Mouse (Mus musculus) B cell, adult 62 days (primary cell): Measurements from ENCODE around the gene Smarca4. TPM values are rescaled to one million over a fixed set of nuclear protein-coding genes. Genes with fewer than 3 reads are reported as not detected.

Experiments used
- total RNA-seq: library from RNA; stranded (reverse); gene quantifications from 4 replicates; pipeline ENCODE4 v1.2.4, GENCODE M21; 2023

Gene Smarca4
- 102 to 108 TPM (median 105 TPM) in 4 replicates for total RNA-seq

DNA sequence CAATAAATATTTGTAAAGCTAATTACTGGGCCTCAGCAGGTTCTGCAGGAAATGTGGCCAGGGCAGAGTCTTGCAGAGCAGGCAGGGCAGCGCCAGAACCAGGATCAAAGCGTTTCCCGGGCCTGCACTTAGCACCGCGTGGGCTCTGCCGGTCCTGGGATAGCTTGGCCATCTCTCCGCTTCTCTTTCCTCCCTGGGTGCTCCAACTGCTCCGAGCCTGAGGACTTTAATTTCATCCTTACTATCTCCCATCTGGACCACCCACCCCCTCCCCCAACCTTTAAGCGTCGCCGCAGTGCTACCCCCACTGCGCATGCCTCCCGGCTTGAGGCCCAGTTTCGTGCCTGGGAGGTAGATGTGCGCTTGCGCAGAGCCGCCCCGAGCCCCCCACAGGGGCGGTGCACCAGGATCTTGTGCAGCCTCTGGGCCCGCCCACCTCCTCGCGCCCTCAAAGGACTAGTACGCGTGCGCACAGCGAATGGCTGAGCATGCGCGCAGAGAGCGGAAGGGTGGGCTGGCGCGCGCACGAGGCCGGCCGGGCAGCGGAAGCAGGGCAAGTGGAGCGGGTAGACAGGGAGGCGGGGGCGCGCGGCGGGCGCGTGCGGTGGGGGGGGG is at the start of gene Smarca4:
Gene Smarca4, plus strand, starts transcription at position 553 of the 615 bp plus-strand sequence.

DNA sequence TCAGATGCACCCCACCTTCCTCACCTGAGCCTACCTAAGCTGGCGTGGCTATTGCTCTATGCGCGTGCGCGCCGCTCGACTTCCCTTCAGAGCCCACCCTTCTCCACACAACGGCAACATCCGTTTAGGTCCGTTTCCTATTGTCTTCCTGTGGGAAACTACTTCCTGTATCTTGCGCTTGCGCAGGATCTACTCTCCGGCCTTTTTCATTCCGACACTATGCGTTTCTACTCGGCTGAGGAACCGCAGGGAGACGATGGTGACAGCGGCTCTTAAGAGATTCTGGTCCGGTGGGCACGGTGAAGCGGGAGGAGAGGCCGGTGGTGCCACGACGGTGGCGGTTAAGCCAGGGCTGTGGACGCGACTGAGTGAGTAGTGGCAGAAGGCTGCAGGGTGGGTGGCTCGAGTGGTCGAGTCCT is 23.3 kb upstream of the Smarca4 start, which contains the start of the genes Timm29 and Yipf2:
Gene Timm29, plus strand, starts transcription at position 20 of the 419 bp plus-strand sequence.
Gene Yipf2, minus strand, starts transcription at position 126 of the 419 bp plus-strand sequence.

DNA sequence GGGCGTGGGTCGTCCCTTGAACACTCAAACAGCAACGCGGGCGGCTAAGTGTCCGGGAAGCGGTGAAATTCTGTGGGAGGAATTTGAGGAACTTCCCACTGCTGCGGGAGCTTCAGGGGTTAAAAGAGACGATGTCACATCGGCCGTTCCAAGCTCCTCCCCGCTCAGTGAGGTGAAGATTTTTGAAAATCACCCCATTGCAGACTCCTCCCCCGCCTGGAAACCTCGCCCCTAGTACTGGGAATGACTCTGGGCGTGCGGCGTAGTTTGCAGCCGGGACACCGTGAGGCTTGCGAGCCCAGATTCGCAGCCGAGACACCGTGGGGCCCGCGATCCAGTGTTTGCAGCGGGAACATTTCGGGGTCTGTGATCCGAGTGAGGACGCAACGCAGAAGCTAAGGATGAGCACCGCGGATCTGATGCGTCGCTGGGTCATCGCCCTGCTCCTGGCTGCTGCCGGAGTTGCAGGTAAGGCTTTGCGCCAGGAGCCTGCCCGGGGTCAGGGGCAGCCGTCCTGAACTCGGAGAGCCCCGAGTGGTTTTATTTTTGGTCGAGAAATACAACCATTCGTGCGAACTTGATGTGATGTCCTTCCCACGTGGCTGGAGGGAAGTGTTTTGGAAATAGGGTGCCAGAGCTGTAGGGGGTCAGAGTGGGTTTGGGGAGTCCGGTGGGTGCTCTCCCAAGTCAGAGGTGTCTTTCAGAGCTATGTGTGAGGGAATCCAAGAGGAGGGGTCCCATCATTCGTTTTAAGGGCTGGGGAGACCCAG is 107.6 kb downstream of the Smarca4 start, which contains the start of gene Ldlr:
Gene Ldlr, plus strand, starts transcription at position 107 of the 770 bp plus-strand sequence.

Other genes starting within 250 kb of the Smarca4 start
- gene Ilf3, start 248.3 kb upstream of the Smarca4 start, total RNA-seq, result 160 to 186 TPM (median 180 TPM) in 4 replicates
- 70.2 to 88.5 TPM (median 84.2 TPM) in 4 replicates for gene Qtrt1, start 204.3 kb upstream of the Smarca4 start, total RNA-seq
- 230 to 250 TPM (median 233 TPM) in 4 replicates for gene Dnm2, start 191.3 kb upstream of the Smarca4 start, total RNA-seq
- gene Tmed1, start 105.9 kb upstream of the Smarca4 start, total RNA-seq, result 5.0 to 9.0 TPM (median 6.9 TPM) in 4 replicates
- 130 to 141 TPM (median 136 TPM) in 4 replicates for gene AB124611, start 90.0 kb upstream of the Smarca4 start, total RNA-seq
- 70.8 to 80.6 TPM (median 74.9 TPM) in 4 replicates for gene Carm1, start 69.3 kb upstream of the Smarca4 start, total RNA-seq
- gene Timm29, start 23.4 kb upstream of the Smarca4 start, total RNA-seq, result 32.1 to 36.7 TPM (median 32.7 TPM) in 4 replicates
- gene Yipf2, start 23.3 kb upstream of the Smarca4 start, total RNA-seq, result 13.4 to 17.8 TPM (median 15.4 TPM) in 4 replicates
- gene Ldlr, start 107.3 kb downstream of the Smarca4 start, total RNA-seq, result 17.1 to 22.6 TPM (median 18.9 TPM) in 4 replicates
- 1.8 to 4.0 TPM (median 2.8 TPM) in 4 replicates for gene Spc24, start 144.1 kb downstream of the Smarca4 start, total RNA-seq
- gene Kank2, start 182.6 kb downstream of the Smarca4 start, total RNA-seq, result 0.23 to 0.76 TPM (median 0.41 TPM) in 4 replicates
- gene Angptl8, start 219.3 kb downstream of the Smarca4 start, total RNA-seq, result not detected in 4 replicates
- gene Dock6, start 236.5 kb downstream of the Smarca4 start, total RNA-seq, result 13.1 to 17.6 TPM (median 16.5 TPM) in 4 replicates